Mouse (Mus musculus) spleen, postnatal 10 days (tissue): ENCODE results near the gene Ulk1.

Experiments used
- DNase-seq, 2 experiments: peaks; one replicate each; pipeline ENCODE4 v3.0.0; 2021 to 2022; ENCODE audit warnings: low spot score in 2 of 2

The Ulk1 gene

GRCm38 (mm10) chr5:110809667-110810325, at the start of gene Ulk1:
Gene Ulk1 (minus strand): TSS chr5:110810097.
- DNase-seq = peak; percentile 100

- DNase-seq = no peak
These were observed 49.2 kb upstream of the Ulk1 start for GRCm38 (mm10) chr5:110859013-110859650.

GRCm38 (mm10) chr5:110857091-110857490, 47.2 kb upstream of the Ulk1 start:
- DNase-seq = no peak

DNA sequence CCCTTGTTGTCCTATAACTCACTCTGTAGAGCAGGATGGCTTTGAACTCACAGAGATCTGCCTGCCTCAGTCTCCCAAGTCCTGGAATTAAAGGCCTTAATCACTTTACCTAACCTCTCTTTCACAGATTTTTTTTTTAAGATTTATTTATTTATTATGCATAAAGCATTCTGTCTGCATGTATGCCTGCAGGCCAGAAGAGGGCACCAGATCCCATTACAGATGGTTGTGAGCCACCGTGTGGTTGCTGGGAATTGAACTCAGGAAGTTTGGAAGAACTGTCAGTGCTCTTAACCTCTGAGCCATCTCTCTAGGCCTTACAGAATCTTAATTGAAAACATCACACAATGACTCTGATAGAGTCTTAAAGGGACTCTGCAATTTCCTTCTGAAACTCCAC, 43.1 kb upstream of the Ulk1 start:
- no peak for DNase-seq

- peak; percentile 27 to 31 for DNase-seq
These were observed 31.4 kb upstream of the Ulk1 start for GRCm38 (mm10) chr5:110841046-110841862.

DNA sequence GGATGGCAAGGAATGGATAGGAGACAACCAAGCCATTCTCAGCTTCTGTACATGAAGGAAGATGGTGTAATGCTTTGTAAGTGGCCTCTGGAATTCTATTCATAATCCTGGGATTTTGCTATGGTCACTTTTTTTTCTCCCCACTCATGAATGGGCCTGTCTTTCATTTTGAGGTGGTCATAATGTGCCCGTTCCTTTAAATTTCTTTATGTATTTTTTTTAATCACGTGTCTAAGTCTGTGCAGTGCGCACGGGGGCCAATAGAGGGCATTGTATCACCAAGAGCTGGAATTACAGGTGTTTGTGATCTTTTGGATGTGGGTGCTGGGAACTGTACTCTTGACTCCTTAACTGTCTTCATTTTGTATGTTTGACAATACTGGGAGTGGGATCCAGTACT, 30.6 kb upstream of the Ulk1 start:
- DNase-seq = peak; percentile 78 to 86

- DNase-seq = peak; percentile 98
These were observed 29.9 kb upstream of the Ulk1 start, which contains the start of the genes Hscb and Chek2 for GRCm38 (mm10) chr5:110839678-110840365. Gene Hscb (minus strand): TSS chr5:110839777. Gene Chek2 (plus strand): TSS chr5:110839979.

GRCm38 (mm10) chr5:110839038-110839677, 29.3 kb upstream of the Ulk1 start:
- DNase-seq = peak in 1 of 2 experiments; percentile 53

DNA sequence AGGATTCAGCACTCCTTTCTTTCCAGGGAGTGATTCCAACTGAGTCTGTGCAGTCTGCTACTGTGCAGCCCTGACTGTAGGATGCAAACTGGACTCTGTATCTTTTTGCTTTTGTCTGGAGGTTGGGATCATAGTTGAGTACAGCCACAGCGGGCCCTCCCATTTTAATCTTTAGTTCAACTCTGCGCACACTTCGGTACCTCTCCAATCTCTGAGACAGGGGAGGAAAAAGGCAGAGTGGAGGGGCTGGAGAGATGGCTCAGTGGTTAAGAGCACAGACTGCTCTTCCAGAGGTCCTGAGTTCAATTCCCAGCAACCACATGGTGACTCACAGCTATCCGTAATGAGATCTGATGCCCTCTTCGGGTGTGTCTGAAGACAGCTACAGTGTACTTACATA, 28.1 kb upstream of the Ulk1 start:
- DNase-seq = peak; percentile 26 to 30

GRCm38 (mm10) chr5:110835959-110836358, 26.1 kb upstream of the Ulk1 start:
- peak; percentile 77 to 84 for DNase-seq

GRCm38 (mm10) chr5:110831036-110831720, 21.3 kb upstream of the Ulk1 start:
- no peak for DNase-seq

DNA sequence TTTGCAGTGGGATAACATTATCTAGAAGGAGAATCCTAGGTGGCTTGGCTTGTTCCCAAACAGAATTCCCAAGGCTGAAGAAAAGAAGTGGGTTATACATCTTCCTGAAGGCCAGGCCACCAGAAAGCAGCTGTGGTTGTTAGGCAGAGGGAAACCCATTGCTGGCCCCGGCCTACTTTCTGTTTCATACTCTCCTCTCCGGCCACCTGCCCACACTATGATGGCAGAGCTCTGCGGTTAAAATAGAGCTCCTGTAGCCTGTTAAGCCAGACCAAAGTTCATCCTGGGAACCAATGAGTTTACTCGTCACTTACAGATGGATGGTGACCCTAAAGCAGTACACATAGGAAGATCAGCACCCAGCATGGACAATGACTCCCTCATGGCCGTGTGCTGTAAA, 17.7 kb upstream of the Ulk1 start:
- no peak for DNase-seq

GRCm38 (mm10) chr5:110826781-110827495, 17.0 kb upstream of the Ulk1 start:
- DNase-seq = no peak

DNA sequence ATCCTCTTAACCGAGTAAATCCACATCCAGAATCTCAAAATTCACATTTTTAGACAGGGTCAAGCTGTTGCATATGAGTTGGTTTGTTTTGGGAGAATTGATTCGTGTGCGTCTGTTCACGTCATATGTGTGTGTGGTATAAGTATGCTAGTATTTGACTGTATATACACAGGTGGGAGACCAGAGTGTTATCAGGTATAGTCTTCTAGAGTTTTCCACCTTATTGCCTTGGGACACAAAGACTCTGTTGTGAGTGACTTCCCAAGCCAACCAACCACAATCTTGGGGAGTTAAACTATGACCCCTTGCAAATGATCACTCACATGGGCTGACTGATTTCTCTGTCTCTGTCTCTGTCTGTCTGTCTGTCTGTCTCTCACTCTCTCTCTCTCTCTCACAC, 14.5 kb upstream of the Ulk1 start:
- no peak for DNase-seq

DNA sequence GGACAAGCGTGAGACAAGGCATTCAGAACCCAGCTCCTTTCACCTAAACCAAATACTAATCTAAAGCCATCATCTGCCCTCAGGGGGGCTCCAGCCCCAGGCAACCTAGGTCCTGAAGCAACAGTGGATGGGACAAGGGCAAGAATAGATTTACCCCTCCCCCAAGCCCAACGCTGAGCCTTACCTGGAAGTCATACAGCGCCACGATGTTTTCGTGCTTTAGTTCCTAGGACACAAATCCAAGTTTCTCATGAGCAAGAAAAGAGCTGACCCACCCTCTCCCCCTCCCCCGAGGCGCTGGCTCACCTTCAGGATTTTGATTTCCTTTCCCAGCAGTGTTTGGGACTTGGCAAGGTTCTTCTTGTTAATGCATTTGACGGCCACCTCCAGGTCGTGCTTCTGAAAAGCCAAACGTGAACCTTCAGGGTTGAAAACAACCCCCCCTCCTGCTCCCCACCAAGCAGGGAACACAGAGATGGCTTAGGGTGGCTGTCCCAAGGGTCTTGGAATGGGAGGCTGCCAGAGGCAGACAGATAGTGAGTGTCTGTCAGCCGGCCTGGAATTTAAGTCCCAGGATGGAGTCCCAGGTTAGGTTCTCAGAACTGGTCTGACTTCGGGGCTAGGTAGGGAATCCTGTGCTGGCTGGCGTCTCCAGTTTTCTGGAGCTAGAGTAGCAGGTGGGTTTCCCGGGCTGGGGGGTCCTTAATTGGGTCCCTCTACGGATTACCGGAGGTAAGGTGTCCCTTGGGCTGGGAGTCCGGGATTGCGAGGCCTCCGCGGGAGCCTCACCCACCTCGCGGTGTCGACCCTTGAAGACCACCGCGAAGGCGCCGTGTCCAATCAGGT, 853 bp downstream of the Ulk1 start:
- peak; percentile 57 to 64 for DNase-seq

DNA sequence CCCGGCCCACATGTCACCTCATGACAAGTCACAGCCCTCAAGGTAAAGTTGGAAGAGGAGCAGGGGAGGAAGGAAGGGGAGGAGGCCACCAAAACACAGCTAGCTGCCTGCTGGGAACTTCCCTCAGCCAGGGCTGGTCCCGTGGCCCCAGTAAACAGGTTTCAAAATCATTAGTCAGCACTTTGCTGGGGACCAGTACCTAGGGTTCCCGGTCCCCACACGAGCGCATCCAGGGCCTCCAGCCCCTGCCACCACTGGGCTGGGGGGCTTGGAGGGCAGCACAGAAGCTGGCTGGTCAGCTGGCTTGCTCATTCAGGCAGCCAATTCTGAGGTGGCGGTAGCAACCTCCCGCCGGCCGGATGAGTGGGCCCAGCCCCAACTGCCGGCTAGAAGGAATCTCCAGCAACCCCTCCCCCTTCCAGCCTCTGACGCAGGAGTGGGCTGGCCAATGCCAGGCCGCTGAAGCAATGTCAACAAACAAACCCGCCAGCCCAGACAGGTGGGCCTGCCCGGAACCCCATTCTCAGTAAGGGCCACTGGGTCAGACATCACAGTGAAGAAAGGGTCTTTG, 1.8 kb downstream of the Ulk1 start:
- peak; percentile 84 to 90 for DNase-seq

GRCm38 (mm10) chr5:110807453-110807852, 2.4 kb downstream of the Ulk1 start:
- DNase-seq = no peak

- no peak for DNase-seq
These were observed 3.2 kb downstream of the Ulk1 start for GRCm38 (mm10) chr5:110806676-110807075.

DNA sequence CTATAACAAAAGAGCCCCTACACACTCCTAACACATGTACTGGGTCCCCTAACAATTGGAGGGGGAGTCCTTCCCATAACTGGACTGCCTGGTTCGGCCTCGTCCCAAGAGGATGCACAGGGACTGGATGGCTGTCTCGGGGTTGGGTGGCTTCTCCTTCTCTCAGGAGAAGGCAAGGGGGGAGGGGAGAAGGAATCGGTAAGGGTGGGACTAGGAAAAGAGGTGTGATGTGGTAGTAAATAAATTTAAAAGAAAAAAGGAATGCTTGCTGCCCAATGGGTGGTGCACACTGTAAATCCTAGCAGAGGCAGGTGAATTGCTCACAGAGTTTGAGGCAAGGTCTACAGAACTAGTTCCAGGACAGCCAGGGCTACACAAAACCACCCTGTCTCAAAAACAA, 3.7 kb downstream of the Ulk1 start:
- DNase-seq = no peak
